31 mouse cellular contexts compared by ENCODE assay signal in genomic region chr19:42120451-42120850, GRCm38 (mm10). TPM values are rescaled to one million over a fixed set of nuclear protein-coding genes. Genes with fewer than 3 reads are reported as not detected.
DNase-seq lines count a peak whose midpoint lies in the region; ATAC-seq lines count a peak whose summit lies in the region.
"Had no signal": no experiment of that assay in that cellular context is flagged by ENCODE, and none has a peak within 500 bp of the region (broad histone marks: within the 10 kb centered on the region; RNA-seq: fewer than 3 reads in every experiment).

No protein-coding gene starts in this region.

- H3K4me3 ChIP-seq in stomach, embryonic 16.5 days (replicated peaks; ENCODE audit: low read length): no peak overlapping the region
- no peak overlapping the region for H3K4me3 ChIP-seq in embryonic facial prominence, embryonic 10.5 days
- H3K4me3 ChIP-seq: embryonic facial prominence, embryonic 12.5 days; forebrain, embryonic 10.5 days; forebrain, embryonic 15.5 days; gastrocnemius, adult 2 months; hindbrain, embryonic 13.5 days; liver, embryonic 13.5 days; lung, embryonic 15.5 days; neural tube, embryonic 12.5 days had no signal

- ATAC-seq in stomach, embryonic 16.5 days (ENCODE audit: insufficient read depth, low FRiP score): peak; percentile 48; the same call in 1 of the 2 replicates
- ATAC-seq in monocyte, adult 5-6 weeks (replicated peaks; ENCODE audit: insufficient number of reproducible peaks, low FRiP score, low TSS enrichment, poor library complexity, severe bottlenecking): no peak
- ATAC-seq: forebrain, embryonic 15.5 days; intestine, embryonic 16.5 days had no signal

- H3K9me3 ChIP-seq in stomach, embryonic 16.5 days (replicated peaks; ENCODE audit: control insufficient read depth, low read length): no peaks in the 10 kb centered on the region
- no peaks in the 10 kb centered on the region for H3K9me3 ChIP-seq in embryonic facial prominence, embryonic 10.5 days
- H3K9me3 ChIP-seq: embryonic facial prominence, embryonic 12.5 days; forebrain, embryonic 10.5 days; forebrain, embryonic 15.5 days; hindbrain, embryonic 13.5 days; liver, embryonic 13.5 days; lung, embryonic 15.5 days; neural tube, embryonic 12.5 days had no signal

- H3K27ac ChIP-seq in stomach, embryonic 16.5 days (ENCODE audit: low read length): no peak overlapping the region
- no peak overlapping the region for H3K27ac ChIP-seq in embryonic facial prominence, embryonic 10.5 days (replicated peaks)
- H3K27ac ChIP-seq: embryonic facial prominence, embryonic 12.5 days; forebrain, embryonic 10.5 days; forebrain, embryonic 15.5 days; gastrocnemius, adult 2 months; hindbrain, embryonic 13.5 days; kidney, postnatal 0 days; liver, embryonic 13.5 days; lung, embryonic 15.5 days; neural tube, embryonic 12.5 days had no signal

- H3K27me3 ChIP-seq in stomach, embryonic 16.5 days (ENCODE audit: control insufficient read depth, insufficient read depth, low read length): no peaks in the 10 kb centered on the region
- no peaks in the 10 kb centered on the region for H3K27me3 ChIP-seq in embryonic facial prominence, embryonic 10.5 days (replicated peaks; ENCODE audit: low read depth, poor library complexity, severe bottlenecking)
- H3K27me3 ChIP-seq: embryonic facial prominence, embryonic 12.5 days; forebrain, embryonic 15.5 days; hindbrain, embryonic 13.5 days; liver, embryonic 13.5 days; lung, embryonic 15.5 days; neural tube, embryonic 12.5 days had no signal

- 85% methylated on average over 8 of the region's 8 CpGs for WGBS in stomach, embryonic 16.5 days
- WGBS in embryonic facial prominence, embryonic 10.5 days: 93% methylated on average over 8 of the region's 8 CpGs

- H3K4me2 ChIP-seq in stomach, embryonic 16.5 days (ENCODE audit: low read depth, low read length): no peak overlapping the region
- H3K4me2 ChIP-seq: embryonic facial prominence, embryonic 12.5 days; forebrain, embryonic 15.5 days; heart, embryonic 11.5 days; hindbrain, embryonic 13.5 days; liver, embryonic 13.5 days; lung, embryonic 15.5 days; neural tube, embryonic 12.5 days had no signal

- DNase-seq in lung, adult 18-20 months: peak; percentile 62 to 75
- DNase-seq in lung, postnatal 4 days: no peak
- peak; percentile 36 for DNase-seq in adrenal gland, postnatal 25 days
- peak; percentile 40 for DNase-seq in fat pad, adult 2 months (ENCODE audit: extremely low read depth, low read depth, low spot score)
- DNase-seq in embryonic facial prominence, embryonic 10.5 days (ENCODE audit: low spot score): no peak
- DNase-seq: B cell, adult 2 months; cerebellum, adult 11 months; cerebellum, adult 9-10 months; cerebellum, postnatal 36 days; gastrocnemius, adult 2 months; gastrocnemius, postnatal 36 days; heart, adult 18-20 months; heart, postnatal 4 days; kidney, adult 8-10 months; kidney, postnatal 4 days; left cerebral cortex, postnatal 4 days; liver, embryonic 13.5 days; midbrain, embryonic 14.5 days; right cerebral cortex, adult 18-20 months; right cerebral cortex, postnatal 4 days had no signal

- H3K36me3 ChIP-seq in stomach, embryonic 16.5 days (ENCODE audit: control insufficient read depth, insufficient read depth, low read length): peaks cover 30% of the 10 kb centered on the region; the same call in 1 of the 2 replicates
- peaks cover 94% of the 10 kb centered on the region for H3K36me3 ChIP-seq in embryonic facial prominence, embryonic 10.5 days (replicated peaks)

- H3K9ac ChIP-seq in stomach, embryonic 16.5 days (ENCODE audit: low read length): no peak overlapping the region
- H3K9ac ChIP-seq: embryonic facial prominence, embryonic 12.5 days; forebrain, embryonic 15.5 days; hindbrain, embryonic 13.5 days; liver, embryonic 13.5 days; lung, embryonic 15.5 days; neural tube, embryonic 12.5 days had no signal

- H3K4me1 ChIP-seq in stomach, embryonic 16.5 days (ENCODE audit: control insufficient read depth, insufficient read depth, low read length): 0 out of 2 replicates have a peak, but pooled peaks cover 3% of the 10 kb centered on the region
- H3K4me1 ChIP-seq in embryonic facial prominence, embryonic 10.5 days: no peaks in the 10 kb centered on the region
- H3K4me1 ChIP-seq: embryonic facial prominence, embryonic 12.5 days; forebrain, embryonic 10.5 days; hindbrain, embryonic 13.5 days; neural tube, embryonic 12.5 days had no signal

RNA-seq across cellular contexts. Expression of gene Avpi1, which starts 8.4 kb away (rescaled TPM):
- 74.4 and 98.1 TPM in 2 replicates for total RNA-seq in adrenal gland, postnatal 25 days (2021)
- polyA plus RNA-seq in stomach, embryonic 16.5 days (2015; fragmentation: Nextera tagmentation; extraction: Ambion mirVana): 52.4 and 63.5 TPM in 2 replicates
- polyA plus RNA-seq in embryonic facial prominence, embryonic 10.5 days (2016; fragmentation: Nextera tagmentation; extraction: Ambion mirVana): 23.5 and 24.5 TPM in 2 replicates
- 3.7 to 6.4 TPM (median 4.2 TPM) in 3 replicates for total RNA-seq in monocyte, adult 5-6 weeks (2017)

RNA-seq across cellular contexts. Expression of gene Marveld1, which starts 26.7 kb away (rescaled TPM):
- total RNA-seq in adrenal gland, postnatal 25 days (2021): 40.4 and 45.0 TPM in 2 replicates
- 8.7 and 8.9 TPM in 2 replicates for polyA plus RNA-seq in stomach, embryonic 16.5 days (2015; fragmentation: Nextera tagmentation; extraction: Ambion mirVana)
- 3.9 and 4.0 TPM in 2 replicates for polyA plus RNA-seq in embryonic facial prominence, embryonic 10.5 days (2016; fragmentation: Nextera tagmentation; extraction: Ambion mirVana)
- total RNA-seq in monocyte, adult 5-6 weeks (2017): 4.6 to 15.8 TPM (median 7.2 TPM) in 3 replicates

RNA-seq across cellular contexts. Expression of gene Pi4k2a, which starts 30.2 kb away (rescaled TPM):
- 58.2 and 62.4 TPM in 2 replicates for total RNA-seq in adrenal gland, postnatal 25 days (2021)
- 6.8 and 7.0 TPM in 2 replicates for polyA plus RNA-seq in stomach, embryonic 16.5 days (2015; fragmentation: Nextera tagmentation; extraction: Ambion mirVana)
- 28.0 and 30.2 TPM in 2 replicates for polyA plus RNA-seq in embryonic facial prominence, embryonic 10.5 days (2016; fragmentation: Nextera tagmentation; extraction: Ambion mirVana)
- 12.4 to 19.9 TPM (median 16.8 TPM) in 3 replicates for total RNA-seq in monocyte, adult 5-6 weeks (2017)

RNA-seq across cellular contexts. Expression of gene Morn4, which starts 34.3 kb away (rescaled TPM):
- 6.6 and 10.1 TPM in 2 replicates for total RNA-seq in adrenal gland, postnatal 25 days (2021)
- 15.3 and 16.0 TPM in 2 replicates for polyA plus RNA-seq in stomach, embryonic 16.5 days (2015; fragmentation: Nextera tagmentation; extraction: Ambion mirVana)
- 47.9 and 48.1 TPM in 2 replicates for polyA plus RNA-seq in embryonic facial prominence, embryonic 10.5 days (2016; fragmentation: Nextera tagmentation; extraction: Ambion mirVana)
- not detected in 3 replicates for total RNA-seq in monocyte, adult 5-6 weeks (2017)

RNA-seq across cellular contexts. Expression of gene Zfyve27, which starts 43.3 kb away (rescaled TPM):
- total RNA-seq in adrenal gland, postnatal 25 days (2021): 51.8 and 73.5 TPM in 2 replicates
- 23.8 and 24.5 TPM in 2 replicates for polyA plus RNA-seq in stomach, embryonic 16.5 days (2015; fragmentation: Nextera tagmentation; extraction: Ambion mirVana)
- polyA plus RNA-seq in embryonic facial prominence, embryonic 10.5 days (2016; fragmentation: Nextera tagmentation; extraction: Ambion mirVana): 32.0 and 33.0 TPM in 2 replicates
- total RNA-seq in monocyte, adult 5-6 weeks (2017): 43.3 to 59.7 TPM (median 44.3 TPM) in 3 replicates

Comparison
In these comparisons a context has a peak if more than half of its experiments do, and no peak if none do; other contexts are left out.
1. DNase-seq: peak in lung, adult 18-20 months (2 of 2), adrenal gland, postnatal 25 days (single experiment) and fat pad, adult 2 months (single experiment); none in lung, postnatal 4 days (0 of 2) and embryonic facial prominence, embryonic 10.5 days (single experiment).
2. RNA of gene Avpi1, which starts 8.4 kb away (total RNA-seq): 74.4 to 98.1 TPM in adrenal gland, postnatal 25 days; 3.7 to 6.4 TPM in monocyte, adult 5-6 weeks; every median in the first group is over 10 times any median in the second.